8 mouse cellular contexts compared by ENCODE assay signal in genomic region chr1:89929721-89930505, GRCm38 (mm10). TPM values are rescaled to one million over a fixed set of nuclear protein-coding genes. Genes with fewer than 3 reads are reported as not detected.
DNase-seq lines count a peak whose midpoint lies in the region; ATAC-seq and TF ChIP-seq lines count a peak whose summit lies in the region.

No protein-coding gene starts in this region.

- H3K4me1 ChIP-seq in heart, postnatal 0 days (ENCODE audit: control insufficient read depth, insufficient read depth) = peaks cover 16% of the 10 kb centered on the region; the same call in 1 of the 2 replicates
- no peaks in the 10 kb centered on the region for H3K4me1 ChIP-seq in liver, embryonic 14.5 days (replicated peaks; ENCODE audit: control insufficient read depth in 2 of 2, insufficient read depth in 2 of 2, low read length in 1 of 2)

- WGBS in heart, postnatal 0 days = under 1% methylated on average over 54 of the region's 55 CpGs
- whole genome bisulfite sequencing in liver, embryonic 14.5 days (ENCODE audit: insufficient replicate concordance) = under 1% methylated on average over 55 of the region's 55 CpGs

- H3K27ac ChIP-seq in gastrocnemius, adult 2 months = no peak overlapping the region
- no peak overlapping the region for H3K27ac ChIP-seq in heart, postnatal 0 days (ENCODE audit: low read depth)
- no peak overlapping the region for H3K27ac ChIP-seq in liver, embryonic 14.5 days

- intact Hi-C loops in gastrocnemius, adult 2 months (cut with DNase I) = no loop called here

- no peak for TF ChIP-seq CTCF in gastrocnemius, adult 2 months (IDR thresholded peaks at IDR 0.05)
- no peak for TF ChIP-seq CTCF in heart, postnatal 0 days (IDR thresholded peaks at IDR 0.05; ENCODE audit: low read depth)
- no peak for TF ChIP-seq CTCF in liver, embryonic 14.5 days (IDR thresholded peaks at IDR 0.05; ENCODE audit: low read depth)

- H3K36me3 ChIP-seq in heart, postnatal 0 days (replicated peaks; ENCODE audit: control insufficient read depth, insufficient read depth, low read length) = no peaks in the 10 kb centered on the region
- no peaks in the 10 kb centered on the region for H3K36me3 ChIP-seq in liver, embryonic 14.5 days (replicated peaks; ENCODE audit: control insufficient read depth, insufficient read depth, low read depth)

- peaks cover 99% of the 10 kb centered on the region for H3K27me3 ChIP-seq in heart, postnatal 0 days (ENCODE audit: control insufficient read depth, insufficient read depth, low read length)
- H3K27me3 ChIP-seq in liver, embryonic 14.5 days (ENCODE audit: control insufficient read depth, insufficient read depth, low read length) = peaks cover 92% of the 10 kb centered on the region

- H3K4me3 ChIP-seq in gastrocnemius, adult 2 months = peak overlapping the region; percentile 68
- peak overlapping the region; percentile 47 for H3K4me3 ChIP-seq in heart, postnatal 0 days (ENCODE audit: low read depth, low read length)
- H3K4me3 ChIP-seq in liver, embryonic 14.5 days (ENCODE audit: insufficient read depth in 1 of 2, low read depth in 2 of 2, low read length in 2 of 2) = peak overlapping the region; percentile 6 to 45; a peak in 2 of 4 replicates

- no peak for TF ChIP-seq EP300 in heart, postnatal 0 days (IDR thresholded peaks at IDR 0.05; ENCODE audit: low read depth)
- TF ChIP-seq EP300 in liver, embryonic 14.5 days (IDR thresholded peaks at IDR 0.05; ENCODE audit: low read depth) = no peak

- H3K4me2 ChIP-seq in heart, postnatal 0 days (ENCODE audit: low read depth, low read length) = peak overlapping the region; percentile 69
- H3K4me2 ChIP-seq in liver, embryonic 14.5 days (ENCODE audit: low read depth) = peak overlapping the region; percentile 47

- no peak for DNase-seq in gastrocnemius, adult 2 months
- no peak for DNase-seq in gastrocnemius, postnatal 25 days
- DNase-seq in adrenal gland, postnatal 25 days = peak; percentile 25
- DNase-seq in heart, postnatal 0 days (ENCODE audit: low spot score) = no peak
- DNase-seq in liver, embryonic 14.5 days (ENCODE audit: low read depth in 3 of 3, low spot score in 3 of 3) = no peak
- DNase-seq in testis, postnatal 10 days (ENCODE audit: low spot score) = peak; percentile 52
- DNase-seq in left cerebral cortex, adult 18-20 months (ENCODE audit: low spot score in 2 of 2) = no peak
- DNase-seq in T-cell, adult 2 months (ENCODE audit: low spot score) = no peak

- H3K9ac ChIP-seq in heart, postnatal 0 days (replicated peaks; ENCODE audit: low read depth, low read length) = no peak overlapping the region
- no peak overlapping the region for H3K9ac ChIP-seq in liver, embryonic 14.5 days (replicated peaks)

- no peaks in the 10 kb centered on the region for H3K9me3 ChIP-seq in heart, postnatal 0 days (replicated peaks; ENCODE audit: control insufficient read depth, low read length)
- H3K9me3 ChIP-seq in liver, embryonic 14.5 days (ENCODE audit: control insufficient read depth, low read length) = no peaks in the 10 kb centered on the region

- ATAC-seq in heart, postnatal 0 days (ENCODE audit: insufficient read depth, low read depth) = no peak
- no peak for ATAC-seq in liver, embryonic 14.5 days (ENCODE audit: insufficient read depth)

RNA-seq across cellular contexts. Expression of gene Gbx2, which starts 1.1 kb away (rescaled TPM):
- total RNA-seq in gastrocnemius, adult 2 months (2021) = under 1 TPM in 1 of 2 experiments, not detected in 1; 0.56 TPM
- total RNA-seq in gastrocnemius, postnatal 25 days (2021) = under 1 TPM in 1 of 2 experiments, not detected in 1; 0.23 TPM
- not detected in 2 replicates for total RNA-seq in adrenal gland, postnatal 25 days (2021)
- not detected in 2 replicates for total RNA-seq in heart, postnatal 0 days (2014; rRNA removed; ENCODE audit: low replicate concordance)
- not detected in 2 replicates for polyA plus RNA-seq in heart, postnatal 0 days (2015; fragmentation: Nextera tagmentation; extraction: Ambion mirVana)
- polyA plus RNA-seq in liver, embryonic 14.5 days (2012; rRNA removed) = 0.55 and 0.73 TPM in 2 replicates
- 0.58 and 0.63 TPM in 2 replicates for polyA plus RNA-seq in liver, embryonic 14.5 days (2014; fragmentation: Nextera tagmentation; extraction: Ambion mirVana)
- total RNA-seq in left cerebral cortex, adult 18-20 months (2021) = under 1 TPM; 0.21 to 0.89 TPM

Comparison
In these comparisons a context has a peak if more than half of its experiments do, and no peak if none do; other contexts are left out.
1. DNase-seq: peak in adrenal gland, postnatal 25 days (single experiment) and testis, postnatal 10 days (single experiment); none in gastrocnemius, adult 2 months (single experiment), gastrocnemius, postnatal 25 days (single experiment), heart, postnatal 0 days (single experiment), liver, embryonic 14.5 days (0 of 3), left cerebral cortex, adult 18-20 months (0 of 2) and T-cell, adult 2 months (single experiment).
2. Peak in every context shown above with its lines, with median percentiles within 50 percentile points of each other: H3K4me3 ChIP-seq.